ENCODE assay signal across 16 mouse cellular contexts in genomic region chr10:12836048-12836816, GRCm38 (mm10). TPM values are rescaled to one million over a fixed set of nuclear protein-coding genes. Genes with fewer than 3 reads are reported as not detected.
DNase-seq lines count a peak whose midpoint lies in the region; ATAC-seq lines count a peak whose summit lies in the region.
"Had no signal": no experiment of that assay in that cellular context is flagged by ENCODE, and none has a peak within 500 bp of the region (broad histone marks: within the 10 kb centered on the region; RNA-seq: fewer than 3 reads in every experiment).

No protein-coding gene starts in this region.

- H3K27me3 ChIP-seq in heart, embryonic 13.5 days (replicated peaks) = no peaks in the 10 kb centered on the region
- no peaks in the 10 kb centered on the region for H3K27me3 ChIP-seq in liver, embryonic 11.5 days (replicated peaks; ENCODE audit: control insufficient read depth, insufficient read depth, low read length)
- no peaks in the 10 kb centered on the region for H3K27me3 ChIP-seq in liver, embryonic 12.5 days (replicated peaks)
- H3K27me3 ChIP-seq: heart, embryonic 15.5 days; midbrain, embryonic 12.5 days had no signal

- 0 out of 2 replicates have a peak overlapping the region, but pooled peaks have one; percentile 5 for H3K9ac ChIP-seq in heart, embryonic 13.5 days
- no peak overlapping the region for H3K9ac ChIP-seq in liver, embryonic 11.5 days (ENCODE audit: low read depth, low read length)
- H3K9ac ChIP-seq in liver, embryonic 12.5 days = no peak overlapping the region
- H3K9ac ChIP-seq: heart, embryonic 15.5 days; lung, embryonic 14.5 days; midbrain, embryonic 12.5 days had no signal

- peaks cover 36% of the 10 kb centered on the region for H3K4me1 ChIP-seq in heart, embryonic 13.5 days
- H3K4me1 ChIP-seq in liver, embryonic 11.5 days (replicated peaks; ENCODE audit: control insufficient read depth, insufficient read depth, low read length) = no peaks in the 10 kb centered on the region; the same call in 1 of the 2 replicates
- peaks cover 25% of the 10 kb centered on the region for H3K4me1 ChIP-seq in liver, embryonic 12.5 days
- H3K4me1 ChIP-seq: midbrain, embryonic 12.5 days had no signal

- no peak overlapping the region for H3K27ac ChIP-seq in heart, embryonic 13.5 days (replicated peaks)
- no peak overlapping the region for H3K27ac ChIP-seq in liver, embryonic 11.5 days (ENCODE audit: low read depth, low read length)
- no peak overlapping the region for H3K27ac ChIP-seq in liver, embryonic 12.5 days
- H3K27ac ChIP-seq: forebrain, embryonic 10.5 days; heart, embryonic 15.5 days; hindbrain, postnatal 0 days; midbrain, embryonic 12.5 days had no signal

- H3K9me3 ChIP-seq in heart, embryonic 13.5 days = no peaks in the 10 kb centered on the region
- no peaks in the 10 kb centered on the region for H3K9me3 ChIP-seq in liver, embryonic 11.5 days (ENCODE audit: control insufficient read depth, low read length)
- H3K9me3 ChIP-seq in liver, embryonic 12.5 days (replicated peaks) = no peaks in the 10 kb centered on the region
- H3K9me3 ChIP-seq: forebrain, embryonic 10.5 days; G1E; heart, embryonic 15.5 days; midbrain, embryonic 12.5 days had no signal

- ATAC-seq in heart, embryonic 13.5 days (ENCODE audit: extremely low read depth, insufficient number of reproducible peaks, low FRiP score, low TSS enrichment) = no peak
- ATAC-seq in liver, embryonic 11.5 days (replicated peaks; ENCODE audit: low FRiP score) = 0 out of 2 replicates have a peak, but pooled peaks have one; percentile 15
- ATAC-seq in liver, embryonic 12.5 days = no peak
- peak; percentile 95 for ATAC-seq in granulocyte monocyte progenitor cell, adult 5-6 weeks (replicated peaks; ENCODE audit: poor library complexity, severe bottlenecking)
- 0 out of 2 replicates have a peak, but pooled peaks have one; percentile 19 for ATAC-seq in neutrophil, adult 5-6 weeks (ENCODE audit: extremely low read depth, insufficient number of reproducible peaks, low FRiP score, poor library complexity, severe bottlenecking)
- ATAC-seq: hindbrain, postnatal 0 days had no signal

- WGBS in heart, embryonic 13.5 days = 72% methylated on average over 14 of the region's 14 CpGs
- WGBS in liver, embryonic 11.5 days = 64% methylated on average over 14 of the region's 14 CpGs
- WGBS in liver, embryonic 12.5 days (ENCODE audit: insufficient replicate concordance) = 51% methylated on average over 14 of the region's 14 CpGs

- no peak overlapping the region for H3K4me2 ChIP-seq in heart, embryonic 13.5 days
- no peak overlapping the region for H3K4me2 ChIP-seq in liver, embryonic 11.5 days
- H3K4me2 ChIP-seq in liver, embryonic 12.5 days = no peak overlapping the region
- H3K4me2 ChIP-seq: heart, embryonic 15.5 days; lung, embryonic 14.5 days; midbrain, embryonic 12.5 days had no signal

- no peaks in the 10 kb centered on the region for H3K36me3 ChIP-seq in heart, embryonic 13.5 days
- H3K36me3 ChIP-seq in liver, embryonic 11.5 days (ENCODE audit: control insufficient read depth, insufficient read depth, low read length) = no peaks in the 10 kb centered on the region
- H3K36me3 ChIP-seq in liver, embryonic 12.5 days = no peaks in the 10 kb centered on the region
- H3K36me3 ChIP-seq: forebrain, embryonic 10.5 days; heart, embryonic 15.5 days; midbrain, embryonic 12.5 days had no signal

- H3K4me3 ChIP-seq in heart, embryonic 13.5 days = no peak overlapping the region
- H3K4me3 ChIP-seq in liver, embryonic 11.5 days (ENCODE audit: low read depth, low read length) = no peak overlapping the region
- no peak overlapping the region for H3K4me3 ChIP-seq in liver, embryonic 12.5 days
- H3K4me3 ChIP-seq: forebrain, embryonic 10.5 days; heart, embryonic 15.5 days; midbrain, embryonic 12.5 days had no signal

- no peak for DNase-seq in heart, postnatal 4 days
- no peak for DNase-seq in liver, embryonic 11.5 days (ENCODE audit: low spot score)
- no peak for DNase-seq in right cerebral cortex, postnatal 36 days (ENCODE audit: low spot score in 2 of 2)
- DNase-seq: adrenal gland, postnatal 36 days; gastrocnemius, postnatal 25 days; liver; lung, embryonic 14.5 days had no signal

RNA-seq across cellular contexts. Expression of gene Utrn, which starts 32.9 kb away (rescaled TPM):
- 55.0 and 55.8 TPM in 2 replicates for polyA plus RNA-seq in heart, embryonic 13.5 days (2015; fragmentation: Nextera tagmentation; extraction: Ambion mirVana)
- total RNA-seq in heart, postnatal 4 days (2021) = 100 to 1,000 TPM in 1 of 2 experiments, 10 to 100 TPM in 1; 95.0 to 104 TPM
- polyA plus RNA-seq in liver, embryonic 11.5 days (2014; fragmentation: Nextera tagmentation; extraction: Ambion mirVana) = 19.8 and 23.0 TPM in 2 replicates
- polyA plus RNA-seq in liver, embryonic 12.5 days (2016; fragmentation: Nextera tagmentation; extraction: Ambion mirVana) = 14.9 and 15.3 TPM in 2 replicates
- total RNA-seq in granulocyte monocyte progenitor cell, adult 5-6 weeks (2014; fragmentation: Nextera tagmentation) = 23.3 and 28.4 TPM in 2 replicates
- 26.6 TPM in 2 replicates for total RNA-seq in granulocyte monocyte progenitor cell, adult 5-6 weeks (2017)
- 84.1 TPM in 2 replicates for total RNA-seq in neutrophil, adult 5-6 weeks (2017)

Comparison
In these comparisons a context has a peak if more than half of its experiments do, and no peak if none do; other contexts are left out.
1. ATAC-seq: peak in liver, embryonic 11.5 days (single experiment), granulocyte monocyte progenitor cell, adult 5-6 weeks (single experiment) and neutrophil, adult 5-6 weeks (single experiment); none in heart, embryonic 13.5 days (single experiment) and liver, embryonic 12.5 days (single experiment).